Mouse (Mus musculus) kidney, embryonic 15.5 days (tissue): ENCODE measurements around the gene Kif6. TPM values are rescaled to one million over a fixed set of nuclear protein-coding genes. Genes with fewer than 3 reads are reported as not detected.

Experiments used
- ATAC-seq: fragments of 200-750 bp; cut with Nextera tagmentation; replicated peaks from 2 replicates; pipeline ENCODE4 v1.8.0; 2017; ENCODE audit warnings: moderate TSS enrichment; ENCODE audit not compliant: low FRiP score
- H3K27ac ChIP-seq: fragments of 300-500 bp; sonication (generic); 2 replicates; pipeline ENCODE4 v1.5.1; 2015; ENCODE audit warnings: mild to moderate bottlenecking, inconsistent platforms
- H3K27me3 ChIP-seq: fragments of 300-500 bp; sonication (generic); 2 replicates; pipeline ENCODE4 v1.6.1; 2015; ENCODE audit warnings: inconsistent platforms
- H3K36me3 ChIP-seq: fragments of 300-500 bp; sonication (generic); 2 replicates; pipeline ENCODE4 v1.6.1; 2015; ENCODE audit warnings: inconsistent platforms
- H3K4me1 ChIP-seq: fragments of 300-500 bp; sonication (generic); 2 replicates; pipeline ENCODE4 v1.6.1; 2015; ENCODE audit warnings: inconsistent platforms
- H3K4me2 ChIP-seq: fragments of 300-500 bp; sonication (generic); 2 replicates; pipeline ENCODE4 v1.6.1; 2015; ENCODE audit warnings: moderate library complexity, mild to moderate bottlenecking, inconsistent platforms
- H3K4me3 ChIP-seq: fragments of 300-500 bp; sonication (generic); replicated peaks from 2 replicates; pipeline ENCODE4 v1.5.1; 2015; ENCODE audit warnings: mild to moderate bottlenecking, inconsistent platforms
- H3K9ac ChIP-seq: fragments of 300-500 bp; sonication (generic); 2 replicates; pipeline ENCODE4 v1.6.1; 2015; ENCODE audit warnings: mild to moderate bottlenecking, inconsistent platforms
- H3K9me3 ChIP-seq: fragments of 300-500 bp; sonication (generic); replicated peaks from 2 replicates; pipeline ENCODE4 v1.6.1; 2016; ENCODE audit warnings: inconsistent platforms
- WGBS: fragments of 180-500 bp; shearing (Covaris S2); methylation state at CpG from one replicate; pipeline ENCODE4 v1.1.7; 2015; ENCODE audit warnings: mixed read lengths; 5-methylcytosine and 5-hydroxymethylcytosine counted together
- polyA plus RNA-seq: library from polyadenylated mRNA; unstranded; fragments of >200 nt; fragmentation: Nextera tagmentation; extraction: Ambion mirVana; gene quantifications from 2 replicates; pipeline ENCODE4 v1.2.1, GENCODE M21; 2015

The Kif6 gene
- polyA plus RNA-seq, 1 experiment from 2014 or later, result 2.1 TPM

- peak; percentile 66; the same call in 1 of the 2 replicates for ATAC-seq
- Histone ChIP-seq H3K4me1 (peaks cover 13% of the 10 kb centered on the region), H3K4me2 (peak overlapping the region; percentile 48), H3K27ac (peak overlapping the region; percentile 45), H3K4me3 (peak overlapping the region; percentile 29), H3K27me3 (no peaks in the 10 kb centered on the region), H3K9me3 (no peaks in the 10 kb centered on the region), H3K9ac (0 out of 2 replicates have a peak overlapping the region, but pooled peaks have one; percentile 2), H3K36me3 (no peaks in the 10 kb centered on the region)
- 49% methylated on average over 22 of the region's 22 CpGs for WGBS
Observed at GRCm38 (mm10) chr17:49951856-49952607, 337.1 kb downstream of the Kif6 start.

- Histone ChIP-seq H3K27me3 (no peaks in the 10 kb centered on the region), H3K4me1 (no peaks in the 10 kb centered on the region), H3K9me3 (no peaks in the 10 kb centered on the region), H3K36me3 (no peaks in the 10 kb centered on the region), H3K9ac (no peak overlapping the region), H3K27ac (no peak overlapping the region), H3K4me3 (no peak overlapping the region), H3K4me2 (no peak overlapping the region)
- ATAC-seq, result no peak
Observed at GRCm38 (mm10) chr17:49959021-49959420, 344.1 kb downstream of the Kif6 start.

Other genes starting within 250 kb of the Kif6 start
- gene Mocs1, start 186.8 kb upstream of the Kif6 start, polyA plus RNA-seq, result 8.4 and 8.9 TPM in 2 replicates
- gene Daam2, start 50.8 kb upstream of the Kif6 start, polyA plus RNA-seq, result 6.6 and 7.1 TPM in 2 replicates